Mouse (Mus musculus): ENCODE measurements at regions not wholly inside any gene's neighbourhood (a gene's known extent, or its start where the extent isn't known, plus 50 kb on each side); places are given as distances from the start of the nearest gene placed in this dataset.

- no peak for DNase-seq
Measured at GRCm38 (mm10) chr8:54464977-54465376, 64.4 kb upstream of the Asb5 start.

- no peak for DNase-seq
Measured at GRCm38 (mm10) chr8:54465458-54466102, 63.8 kb upstream of the Asb5 start.

Data from embryo, embryonic 11 days (tissue).